Mouse (Mus musculus) left cerebral cortex, postnatal 25 days (tissue): ENCODE measurements around the gene Noct. TPM values are rescaled to one million over a fixed set of nuclear protein-coding genes. Genes with fewer than 3 reads are reported as not detected.

ENCODE experiments used
- microRNA-seq, 2 experiments: library from miRNA; unstranded; fragments of <30 nt; microRNA quantifications; one replicate each; pipeline ENCODE4 v1.2.0; 2022
- total RNA-seq, 2 experiments: library from RNA; stranded (reverse); gene quantifications; 2 replicates each; pipeline ENCODE4 v1.2.3; 2021

Gene Noct
- total RNA-seq, 2 experiments from 2014 or later: 52.3 to 57.2 TPM

Small RNA genes lying within 50 kb of the gene (microRNA-seq; reads per million reads assigned to microRNA genes)
- gene Gm24282: 0 reads per million in 2 experiments

Other genes with a start within 250 kb of the Noct start
- gene Elf2, start 116.2 kb downstream of the Noct start, total RNA-seq: 10 to 100 TPM; 35.6 to 36.4 TPM
- gene Mgarp, start 172.3 kb downstream of the Noct start, total RNA-seq: not detected
- gene Ndufc1, start 184.5 kb downstream of the Noct start, total RNA-seq: 100 to 1,000 TPM; 362 to 365 TPM
- 10 to 100 TPM; 46.8 to 51.3 TPM for gene Naa15, start 190.7 kb downstream of the Noct start, total RNA-seq